Mouse (Mus musculus): Measurements from ENCODE around the gene Gpr162.
"Not testable (repeated sequence)": the region's sequence is repeated elsewhere in the genome, so short reads cannot be mapped to it uniquely, and the experiment has no call there.

Gpr162 gene

GRCm38 (mm10) chr6:124812848-124813247 is 50.9 kb downstream of the Gpr162 start:
- DNase-seq (ENCODE audit: inconsistent ontology term) = no peak

- DNase-seq (ENCODE audit: inconsistent ontology term) = no peak
Measured at GRCm38 (mm10) chr6:124811701-124812560, 51.9 kb downstream of the Gpr162 start.

GRCm38 (mm10) chr6:124811403-124811665 is 52.4 kb downstream of the Gpr162 start:
- no peak for DNase-seq (ENCODE audit: inconsistent ontology term)

GRCm38 (mm10) chr6:124810566-124811402 is 53.0 kb downstream of the Gpr162 start:
- not testable (repeated sequence) for DNase-seq (ENCODE audit: inconsistent ontology term)

- no peak for DNase-seq (ENCODE audit: inconsistent ontology term)
Measured at GRCm38 (mm10) chr6:124809775-124810538, 53.8 kb downstream of the Gpr162 start.

GRCm38 (mm10) chr6:124809052-124809774 is 54.6 kb downstream of the Gpr162 start:
- peak; percentile 88 for DNase-seq (ENCODE audit: inconsistent ontology term)

All from Muller cell, postnatal 12 days (primary cell).